Mouse (Mus musculus) hindbrain, embryonic 12.5 days (tissue): Measurements from ENCODE around the gene Ssbp4. TPM values are rescaled to one million over a fixed set of nuclear protein-coding genes. Genes with fewer than 3 reads are reported as not detected.
A peak's percentile ranks its signal among the peaks of the same experiment; 100 is the strongest.

ENCODE experiments used
- ATAC-seq: fragments of 200-750 bp; cut with Nextera tagmentation; 2 replicates; pipeline ENCODE4 v1.8.0; 2017; ENCODE audit warnings: moderate TSS enrichment; ENCODE audit not compliant: low FRiP score
- H3K27ac ChIP-seq: fragments of 300-500 bp; sonication (generic); 2 replicates; pipeline ENCODE4 v1.5.1; 2016; ENCODE audit warnings: mild to moderate bottlenecking
- H3K27me3 ChIP-seq: fragments of 300-500 bp; sonication (generic); 2 replicates; pipeline ENCODE4 v1.6.1; 2016; ENCODE audit warnings: mild to moderate bottlenecking
- H3K36me3 ChIP-seq: fragments of 300-500 bp; sonication (generic); 2 replicates; pipeline ENCODE4 v1.6.1; 2016; ENCODE audit warnings: mild to moderate bottlenecking
- H3K4me1 ChIP-seq: fragments of 300-500 bp; sonication (generic); 2 replicates; pipeline ENCODE4 v1.6.1; 2016
- H3K4me2 ChIP-seq: fragments of 300-500 bp; sonication (generic); replicated peaks from 2 replicates; pipeline ENCODE4 v1.6.1; 2016; ENCODE audit warnings: mild to moderate bottlenecking
- H3K4me3 ChIP-seq: fragments of 300-500 bp; sonication (generic); 2 replicates; pipeline ENCODE4 v1.5.1; 2016; ENCODE audit warnings: mild to moderate bottlenecking
- H3K9ac ChIP-seq: fragments of 300-500 bp; sonication (generic); 2 replicates; pipeline ENCODE4 v1.6.1; 2016; ENCODE audit warnings: mild to moderate bottlenecking, moderate library complexity
- H3K9me3 ChIP-seq: fragments of 300-500 bp; sonication (generic); replicated peaks from 2 replicates; pipeline ENCODE4 v1.6.1; 2016; ENCODE audit warnings: mild to moderate bottlenecking
- WGBS: fragments of 180-500 bp; shearing (Covaris S2); methylation state at CpG from one replicate; pipeline ENCODE4 v1.1.7; 2016; 5-methylcytosine and 5-hydroxymethylcytosine counted together
- polyA plus RNA-seq: library from polyadenylated mRNA; unstranded; fragments of >200 nt; fragmentation: Nextera tagmentation; extraction: Ambion mirVana; gene quantifications from 2 replicates; pipeline ENCODE4 v1.2.1, GENCODE M21; 2016

Gene Ssbp4
- polyA plus RNA-seq = 141 and 143 TPM in 2 replicates

- peak within 1 kb of the TSS; percentile 95 for H3K27ac ChIP-seq
- no peaks in the 10 kb centered on the region for H3K36me3 ChIP-seq
- peak within 1 kb of the TSS; percentile 89 for H3K4me2 ChIP-seq
- ATAC-seq = peak; percentile 4
- no peaks in the 10 kb centered on the region for H3K27me3 ChIP-seq
- WGBS = 6% methylated on average over 26 of the region's 26 CpGs
- no peaks in the 10 kb centered on the region for H3K9me3 ChIP-seq
- H3K9ac ChIP-seq = peak within 1 kb of the TSS; percentile 91
- peak within 1 kb of the TSS; percentile 73 for H3K4me3 ChIP-seq
- H3K4me1 ChIP-seq = peaks cover 69% of the 10 kb centered on the region
Measured at GRCm38 (mm10) chr8:70608749-70609367, at the start of gene Ssbp4. Gene Ssbp4 (minus strand): TSS chr8:70608872.

DNA sequence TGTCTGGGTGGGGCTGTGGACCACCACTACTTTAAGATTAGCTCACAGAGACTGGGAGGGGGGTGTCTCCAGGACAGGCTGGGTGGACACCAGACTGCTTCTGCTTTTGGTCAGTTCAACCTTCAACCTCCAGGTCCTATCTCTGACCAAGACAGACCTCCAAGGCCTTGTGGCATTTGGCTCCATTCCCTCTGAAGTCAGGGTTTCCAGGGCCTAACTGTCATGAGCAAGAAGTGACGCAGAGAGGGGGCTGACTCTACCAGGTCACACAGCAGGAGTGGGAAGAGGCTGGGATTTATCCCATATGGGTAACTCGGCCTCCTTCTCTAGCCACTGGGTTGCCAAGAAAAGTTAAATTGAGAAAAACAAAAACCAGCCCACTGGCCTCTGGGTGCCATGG lies 49.1 kb upstream of the Ssbp4 start:
- Histone ChIP-seq H3K4me2 (peak overlapping the region; percentile 74), H3K4me3 (peak overlapping the region; percentile 82), H3K27ac (peak overlapping the region; percentile 90), H3K9ac (peak overlapping the region; percentile 90), H3K27me3 (no peaks in the 10 kb centered on the region), H3K9me3 (no peaks in the 10 kb centered on the region), H3K36me3 (peaks cover 6% of the 10 kb centered on the region), H3K4me1 (peaks cover 53% of the 10 kb centered on the region)
- 63% methylated on average over 2 of the region's 2 CpGs for WGBS
- ATAC-seq = no peak

DNA sequence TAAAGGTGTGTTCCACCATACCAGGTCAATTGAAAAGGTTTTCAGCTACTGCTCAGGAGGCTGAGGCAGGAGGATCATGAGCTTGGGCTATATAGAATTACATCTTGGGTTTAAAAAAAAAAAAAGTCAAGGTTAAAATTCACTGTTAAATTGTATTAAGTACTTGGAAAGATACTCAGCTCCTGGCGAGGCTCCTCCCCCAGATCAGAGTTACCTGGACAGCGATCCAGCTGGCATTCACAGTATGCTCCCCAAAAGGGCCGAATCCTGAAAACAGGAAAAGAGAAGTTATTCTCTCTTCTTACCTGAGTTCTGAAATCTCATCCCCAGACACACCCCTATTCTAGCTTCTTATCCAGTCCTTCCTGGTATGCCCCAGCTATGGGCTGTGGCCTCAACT lies 48.5 kb upstream of the Ssbp4 start:
- Histone ChIP-seq H3K27me3 (no peaks in the 10 kb centered on the region), H3K9me3 (no peaks in the 10 kb centered on the region), H3K36me3 (peaks cover 11% of the 10 kb centered on the region), H3K4me2 (peak overlapping the region; percentile 74), H3K27ac (peak overlapping the region; percentile 90), H3K9ac (peak overlapping the region; percentile 90), H3K4me3 (peak overlapping the region; percentile 82), H3K4me1 (peaks cover 58% of the 10 kb centered on the region)
- no peak for ATAC-seq
- 98% methylated on average over 3 of the region's 3 CpGs for WGBS

DNA sequence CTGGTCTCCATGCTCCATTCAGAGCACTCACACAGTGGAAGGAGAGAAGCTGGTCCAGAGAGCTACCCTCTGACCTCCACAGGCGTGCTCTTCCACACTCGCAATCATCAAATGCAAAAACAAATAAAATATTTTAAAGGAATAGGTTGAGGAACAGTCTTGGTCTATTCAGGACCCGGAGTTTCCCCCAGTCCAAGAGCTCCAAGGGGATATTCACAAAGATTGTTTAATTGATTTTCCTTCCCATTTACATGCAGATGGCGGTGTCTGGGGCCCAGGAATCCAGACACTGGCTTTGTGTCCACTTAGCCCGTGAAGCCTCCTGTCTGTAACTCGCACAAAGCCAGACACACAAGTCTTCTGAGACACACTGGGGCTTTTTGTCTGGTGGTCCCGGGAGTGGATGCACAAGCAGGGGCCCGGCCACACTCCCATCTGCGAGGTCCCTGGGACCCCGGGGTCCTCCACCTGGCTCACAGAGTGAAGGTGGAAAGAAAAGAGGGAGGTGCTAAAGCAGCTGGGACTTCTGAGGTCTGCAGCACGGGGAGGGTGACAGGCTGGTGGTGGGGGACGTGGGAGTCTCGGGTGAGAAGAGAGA lies 47.6 kb upstream of the Ssbp4 start:
- H3K9me3 ChIP-seq = no peaks in the 10 kb centered on the region
- peaks cover 20% of the 10 kb centered on the region for H3K36me3 ChIP-seq
- H3K27ac ChIP-seq = peak overlapping the region; percentile 90
- ATAC-seq = peak; percentile 63
- peak overlapping the region; percentile 74 for H3K4me2 ChIP-seq
- H3K27me3 ChIP-seq = no peaks in the 10 kb centered on the region
- no peak overlapping the region for H3K4me3 ChIP-seq
- H3K4me1 ChIP-seq = peaks cover 58% of the 10 kb centered on the region
- peak overlapping the region; percentile 90; the same call in 1 of the 2 replicates for H3K9ac ChIP-seq
- 20% methylated on average over 13 of the region's 13 CpGs for WGBS

DNA sequence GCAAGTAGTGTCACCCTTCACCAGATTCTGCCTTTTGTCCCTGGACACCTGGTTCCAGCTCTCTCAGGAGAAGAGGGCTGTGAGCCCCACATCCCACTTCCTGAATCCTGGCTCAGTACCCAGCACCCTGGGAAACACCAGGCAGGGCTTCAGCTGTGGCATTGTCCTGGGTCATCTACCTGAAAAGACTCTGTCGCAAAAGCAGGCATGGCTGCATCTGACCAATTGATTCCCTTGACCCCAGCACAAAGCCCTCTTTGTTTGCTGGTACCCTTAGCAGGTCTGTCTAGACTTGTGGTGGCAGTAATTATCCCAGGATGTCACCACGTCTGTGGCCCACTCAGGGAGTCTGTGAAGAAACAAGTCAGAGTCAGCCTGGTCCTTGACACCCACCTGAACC lies 46.8 kb upstream of the Ssbp4 start:
- peak overlapping the region; percentile 74 for H3K4me2 ChIP-seq
- H3K9me3 ChIP-seq = no peaks in the 10 kb centered on the region
- H3K27ac ChIP-seq = peak overlapping the region; percentile 90
- ATAC-seq = no peak
- H3K36me3 ChIP-seq = peaks cover 27% of the 10 kb centered on the region
- H3K9ac ChIP-seq = no peak overlapping the region
- H3K27me3 ChIP-seq = no peaks in the 10 kb centered on the region
- 14% methylated on average over 2 of the region's 2 CpGs for WGBS
- peaks cover 56% of the 10 kb centered on the region for H3K4me1 ChIP-seq
- no peak overlapping the region for H3K4me3 ChIP-seq

- WGBS = 79% methylated on average over 1 of the region's 1 CpGs
- Histone ChIP-seq H3K27me3 (no peaks in the 10 kb centered on the region), H3K9me3 (no peaks in the 10 kb centered on the region), H3K4me3 (no peak overlapping the region), H3K4me1 (peaks cover 62% of the 10 kb centered on the region), H3K36me3 (peaks cover 39% of the 10 kb centered on the region), H3K9ac (no peak overlapping the region), H3K4me2 (no peak overlapping the region), H3K27ac (no peak overlapping the region)
- ATAC-seq = no peak
Measured at GRCm38 (mm10) chr8:70654121-70654520, 45.4 kb upstream of the Ssbp4 start.

DNA sequence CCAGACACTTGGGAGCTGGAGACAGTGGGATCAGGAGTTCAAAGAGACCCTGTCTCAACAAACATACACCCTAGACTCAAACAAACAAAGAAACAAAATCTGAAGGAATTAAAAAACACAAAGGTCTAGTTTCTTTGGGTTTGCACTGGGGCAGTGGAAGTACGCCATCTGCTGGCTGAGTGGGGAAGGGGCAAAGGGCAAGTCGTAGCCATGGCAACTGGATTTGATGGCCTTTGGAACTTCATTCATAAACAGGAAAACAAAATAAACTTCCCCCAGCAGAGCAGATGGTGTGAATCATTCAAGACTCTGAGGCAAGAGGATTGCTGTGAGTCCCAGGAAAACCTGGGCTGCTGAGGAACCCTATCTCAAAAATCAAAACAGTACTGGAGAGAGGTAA lies 44.6 kb upstream of the Ssbp4 start:
- WGBS = 58% methylated on average over 2 of the region's 2 CpGs
- peaks cover 62% of the 10 kb centered on the region for H3K4me1 ChIP-seq
- peak overlapping the region; percentile 52; the same call in 1 of the 2 replicates for H3K27ac ChIP-seq
- peaks cover 41% of the 10 kb centered on the region for H3K36me3 ChIP-seq
- ATAC-seq = no peak
- no peak overlapping the region for H3K4me2 ChIP-seq
- H3K27me3 ChIP-seq = no peaks in the 10 kb centered on the region
- no peak overlapping the region for H3K9ac ChIP-seq
- no peaks in the 10 kb centered on the region for H3K9me3 ChIP-seq
- no peak overlapping the region for H3K4me3 ChIP-seq

- Histone ChIP-seq H3K9ac (no peak overlapping the region), H3K4me3 (no peak overlapping the region), H3K9me3 (no peaks in the 10 kb centered on the region), H3K4me1 (peaks cover 61% of the 10 kb centered on the region), H3K36me3 (peaks cover 41% of the 10 kb centered on the region), H3K27me3 (no peaks in the 10 kb centered on the region), H3K27ac (peak overlapping the region; percentile 77; the same call in 1 of the 2 replicates), H3K4me2 (no peak overlapping the region)
- ATAC-seq = no peak
- WGBS = 92% methylated on average over 17 of the region's 17 CpGs
Measured at GRCm38 (mm10) chr8:70650351-70650750, 41.7 kb upstream of the Ssbp4 start.

DNA sequence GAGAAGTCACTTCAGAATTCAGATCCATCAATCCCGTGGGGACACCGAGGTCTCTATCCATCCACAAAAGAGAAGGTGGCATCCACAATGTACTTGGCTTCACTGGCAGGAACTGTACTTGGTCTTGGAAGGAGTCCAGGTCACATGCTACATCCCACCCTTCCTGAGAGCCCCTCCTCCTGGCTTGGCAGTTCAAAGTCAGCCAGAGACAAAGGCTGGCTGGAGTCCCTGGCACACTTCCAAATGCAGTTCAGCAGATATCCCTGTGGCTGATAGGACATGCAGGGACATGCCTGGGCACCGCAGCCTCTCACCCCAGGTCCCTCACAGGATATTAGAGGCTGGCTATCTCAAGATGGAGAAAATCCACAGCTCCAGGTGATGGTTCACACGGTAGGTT lies 40.7 kb upstream of the Ssbp4 start:
- no peak overlapping the region for H3K4me2 ChIP-seq
- no peak overlapping the region for H3K4me3 ChIP-seq
- peak; percentile 73 for ATAC-seq
- 0 out of 2 replicates have a peak overlapping the region, but pooled peaks have one; percentile 18 for H3K9ac ChIP-seq
- WGBS = 59% methylated on average over 4 of the region's 4 CpGs
- H3K4me1 ChIP-seq = peaks cover 53% of the 10 kb centered on the region
- H3K27me3 ChIP-seq = no peaks in the 10 kb centered on the region
- no peaks in the 10 kb centered on the region for H3K9me3 ChIP-seq
- peak overlapping the region; percentile 77 for H3K27ac ChIP-seq
- H3K36me3 ChIP-seq = peaks cover 36% of the 10 kb centered on the region

- ATAC-seq = no peak
- Histone ChIP-seq H3K27me3 (no peaks in the 10 kb centered on the region), H3K9me3 (no peaks in the 10 kb centered on the region), H3K4me1 (peaks cover 53% of the 10 kb centered on the region), H3K4me2 (no peak overlapping the region), H3K4me3 (no peak overlapping the region), H3K36me3 (peaks cover 36% of the 10 kb centered on the region), H3K27ac (peak overlapping the region; percentile 77), H3K9ac (no peak overlapping the region)
- WGBS = 69% methylated on average over 3 of the region's 3 CpGs
Measured at GRCm38 (mm10) chr8:70648921-70649320, 40.2 kb upstream of the Ssbp4 start.

- WGBS = 38% methylated on average over 1 of the region's 1 CpGs
- Histone ChIP-seq H3K27me3 (no peaks in the 10 kb centered on the region), H3K4me3 (no peak overlapping the region), H3K36me3 (peaks cover 36% of the 10 kb centered on the region), H3K9me3 (no peaks in the 10 kb centered on the region), H3K4me2 (no peak overlapping the region), H3K9ac (no peak overlapping the region), H3K4me1 (peaks cover 53% of the 10 kb centered on the region), H3K27ac (0 out of 2 replicates have a peak overlapping the region, but pooled peaks have one; percentile 75)
- no peak for ATAC-seq
Measured at GRCm38 (mm10) chr8:70648164-70648442, 39.4 kb upstream of the Ssbp4 start.

GRCm38 (mm10) chr8:70647343-70648163 lies 38.9 kb upstream of the Ssbp4 start:
- ATAC-seq = 0 out of 2 replicates have a peak, but pooled peaks have one; percentile 3
- Histone ChIP-seq H3K9me3 (no peaks in the 10 kb centered on the region), H3K9ac (peak overlapping the region; percentile 36), H3K4me3 (no peak overlapping the region), H3K27me3 (no peaks in the 10 kb centered on the region), H3K4me2 (0 out of 2 replicates have a peak overlapping the region, but pooled peaks have one; percentile 15), H3K36me3 (peaks cover 33% of the 10 kb centered on the region), H3K27ac (peak overlapping the region; percentile 75), H3K4me1 (peaks cover 51% of the 10 kb centered on the region)
- 48% methylated on average over 8 of the region's 8 CpGs for WGBS
